Comparison of ENCODE assay signal across 10 mouse cellular contexts in the genomic region with DNA sequence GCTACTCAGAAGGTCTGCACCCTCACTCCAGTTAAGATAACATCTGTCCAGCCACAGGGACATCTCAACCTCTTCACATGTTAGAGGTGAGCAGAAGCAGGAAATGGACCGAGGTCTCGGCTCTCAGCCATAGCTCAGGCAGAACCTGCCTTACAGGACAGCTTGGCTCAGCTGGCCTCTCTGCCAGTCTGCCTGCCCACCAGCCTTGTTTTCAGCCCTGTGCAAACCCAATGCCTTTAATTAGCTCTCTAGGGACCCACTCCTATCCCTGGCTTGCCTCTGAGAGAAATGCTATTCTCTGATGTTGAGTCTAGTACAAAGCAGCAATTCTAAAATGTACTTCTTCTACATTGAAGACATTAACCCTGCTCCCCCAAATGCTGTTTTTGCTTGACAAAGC.
DNase-seq lines count a peak whose midpoint lies in the region; ATAC-seq and TF ChIP-seq lines count a peak whose summit lies in the region.
"Had no signal": no experiment of that assay in that cellular context is flagged by ENCODE, and none has a peak within 500 bp of the region (broad histone marks: within the 10 kb centered on the region; RNA-seq: fewer than 3 reads in every experiment).

No protein-coding gene starts in this region.

- no peak for TF ChIP-seq CTCF in left cerebral cortex, adult 2 months (IDR thresholded peaks at IDR 0.05)
- TF ChIP-seq CTCF in hindbrain, postnatal 0 days (IDR thresholded peaks at IDR 0.05; ENCODE audit: low read depth), result no peak

- H3K4me2 ChIP-seq in hindbrain, postnatal 0 days (ENCODE audit: low read depth, low read length), result no peak overlapping the region
- no peak overlapping the region for H3K4me2 ChIP-seq in midbrain, embryonic 12.5 days (replicated peaks)
- H3K4me2 ChIP-seq: stomach, embryonic 15.5 days had no signal

- no peak for DNase-seq in left cerebral cortex, adult 2 months (ENCODE audit: extremely low spot score in 1 of 2, low spot score in 2 of 2)
- no peak for DNase-seq in left cerebral cortex, postnatal 14 days (ENCODE audit: low spot score in 2 of 2)
- no peak for DNase-seq in embryonic facial prominence, embryonic 10.5 days (ENCODE audit: low spot score)
- DNase-seq in hindbrain, postnatal 0 days (ENCODE audit: low spot score), result peak; percentile 25
- no peak for DNase-seq in adrenal gland, postnatal 25 days
- DNase-seq in layer of hippocampus, adult 9-10 months (ENCODE audit: low spot score), result no peak
- no peak for DNase-seq in kidney, postnatal 10 days
- DNase-seq: cerebellum, postnatal 36 days had no signal

- no peak overlapping the region for H3K9ac ChIP-seq in hindbrain, postnatal 0 days (replicated peaks; ENCODE audit: low read length)
- H3K9ac ChIP-seq in midbrain, embryonic 12.5 days (replicated peaks), result no peak overlapping the region
- H3K9ac ChIP-seq: stomach, embryonic 15.5 days had no signal

- H3K36me3 ChIP-seq in embryonic facial prominence, embryonic 10.5 days (replicated peaks), result 0 out of 2 replicates have a peak, but pooled peaks cover 6% of the 10 kb centered on the region
- H3K36me3 ChIP-seq in hindbrain, postnatal 0 days (ENCODE audit: insufficient read depth, low read length), result no peaks in the 10 kb centered on the region
- peaks cover 21% of the 10 kb centered on the region for H3K36me3 ChIP-seq in midbrain, embryonic 12.5 days
- H3K36me3 ChIP-seq: stomach, embryonic 15.5 days had no signal

- no peaks in the 10 kb centered on the region for H3K27me3 ChIP-seq in embryonic facial prominence, embryonic 10.5 days (replicated peaks; ENCODE audit: low read depth, poor library complexity, severe bottlenecking)
- H3K27me3 ChIP-seq in hindbrain, postnatal 0 days (ENCODE audit: insufficient read depth, low read length), result no peaks in the 10 kb centered on the region
- no peaks in the 10 kb centered on the region for H3K27me3 ChIP-seq in midbrain, embryonic 12.5 days
- H3K27me3 ChIP-seq: stomach, embryonic 15.5 days had no signal

- H3K9me3 ChIP-seq in embryonic facial prominence, embryonic 10.5 days, result no peaks in the 10 kb centered on the region
- no peaks in the 10 kb centered on the region for H3K9me3 ChIP-seq in hindbrain, postnatal 0 days (ENCODE audit: low read length)
- no peaks in the 10 kb centered on the region for H3K9me3 ChIP-seq in midbrain, embryonic 12.5 days
- H3K9me3 ChIP-seq: stomach, embryonic 15.5 days had no signal

- H3K27ac ChIP-seq in left cerebral cortex, adult 2 months, result peak overlapping the region; percentile 18
- H3K27ac ChIP-seq in embryonic facial prominence, embryonic 10.5 days (replicated peaks), result peak overlapping the region; percentile 44; the same call in 1 of the 2 replicates
- no peak overlapping the region for H3K27ac ChIP-seq in hindbrain, postnatal 0 days
- peak overlapping the region; percentile 64 for H3K27ac ChIP-seq in midbrain, embryonic 12.5 days (replicated peaks)

- WGBS in embryonic facial prominence, embryonic 10.5 days, result 73% methylated on average over 2 of the region's 2 CpGs
- 65% methylated on average over 2 of the region's 2 CpGs for WGBS in hindbrain, postnatal 0 days
- whole genome bisulfite sequencing in midbrain, embryonic 12.5 days, result 94% methylated on average over 2 of the region's 2 CpGs

- ATAC-seq in hindbrain, postnatal 0 days, result no peak
- ATAC-seq in midbrain, embryonic 12.5 days (ENCODE audit: low FRiP score, low read depth), result peak; percentile 82

- intact Hi-C loops in left cerebral cortex, adult 2 months (cut with DNase I), result no loop called here
- intact Hi-C loops in left cerebral cortex, postnatal 14 days (cut with DNase I), result no loop called here

- no peak overlapping the region for H3K4me3 ChIP-seq in left cerebral cortex, adult 2 months
- no peak overlapping the region for H3K4me3 ChIP-seq in embryonic facial prominence, embryonic 10.5 days
- no peak overlapping the region for H3K4me3 ChIP-seq in hindbrain, postnatal 0 days (ENCODE audit: low read length)
- H3K4me3 ChIP-seq in midbrain, embryonic 12.5 days, result no peak overlapping the region
- H3K4me3 ChIP-seq: stomach, embryonic 15.5 days had no signal

- H3K4me1 ChIP-seq in embryonic facial prominence, embryonic 10.5 days, result peaks cover 20% of the 10 kb centered on the region
- H3K4me1 ChIP-seq in hindbrain, postnatal 0 days (ENCODE audit: insufficient read depth, low read length), result peaks cover 12% of the 10 kb centered on the region
- H3K4me1 ChIP-seq in midbrain, embryonic 12.5 days, result peaks cover 37% of the 10 kb centered on the region
